Mouse (Mus musculus): ENCODE measurements around the gene Rgs9. TPM values are rescaled to one million over a fixed set of nuclear protein-coding genes. Genes with fewer than 3 reads are reported as not detected.

Rgs9 gene
- total RNA-seq, 1 experiment = 1.6 TPM

DNA sequence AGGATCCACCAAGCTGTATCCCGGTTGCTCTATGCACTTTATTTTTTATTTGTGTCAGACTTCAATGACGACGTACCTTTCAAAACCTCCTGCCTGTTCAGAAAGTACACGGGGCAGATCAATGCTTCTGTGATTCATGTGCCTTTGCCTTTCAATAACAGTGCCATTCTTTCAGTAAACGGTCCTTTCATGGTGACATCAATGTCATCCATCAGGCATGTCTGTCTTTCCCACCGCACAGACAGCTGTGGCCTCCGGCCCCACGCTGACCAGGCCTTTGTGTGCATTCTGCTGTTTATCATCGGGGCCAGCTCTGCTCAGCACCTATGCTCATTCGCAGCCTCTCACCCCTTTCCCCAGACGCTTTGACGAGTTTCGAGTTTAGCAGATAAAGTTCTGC, 91.2 kb downstream of the Rgs9 start:
- Histone ChIP-seq H3K9ac (ENCODE audit: insufficient read depth, low read depth, low read length, poor library complexity, severe bottlenecking) (no peak overlapping the region), H3K9me3 (ENCODE audit: control insufficient read depth, insufficient read depth, low read depth, low read length) (no peaks in the 10 kb centered on the region), H3K36me3 (ENCODE audit: control insufficient read depth, insufficient read depth, low read length, poor library complexity, severe bottlenecking) (no peaks in the 10 kb centered on the region), H3K4me1 (ENCODE audit: control insufficient read depth in 2 of 2, insufficient read depth in 2 of 2, low read length in 2 of 2, poor library complexity in 1 of 2) (no peaks in the 10 kb centered on the region), H3K4me3 (ENCODE audit: insufficient read depth in 1 of 2, low read depth in 1 of 2, low read length in 2 of 2, poor library complexity in 1 of 2, severe bottlenecking in 1 of 2) (no peak overlapping the region), H3K27ac (ENCODE audit: insufficient read depth, low read depth, low read length, poor library complexity, severe bottlenecking) (no peak overlapping the region)
- TF ChIP-seq MAFK (IDR thresholded peaks at IDR 0.05; ENCODE audit: insufficient read depth, low read depth, low read length) (no peak), ZNF384 (IDR thresholded peaks at IDR 0.05; ENCODE audit: low read depth, low read length) (no peak), HCFC1 (IDR thresholded peaks at IDR 0.05; ENCODE audit: borderline replicate concordance, insufficient read depth, low read length) (no peak), CHD2 (IDR thresholded peaks at IDR 0.05; ENCODE audit: low read depth, low read length) (no peak), ZC3H11A (IDR thresholded peaks at IDR 0.05; ENCODE audit: borderline replicate concordance, low read depth, low read length) (no peak)
- in situ Hi-C loops (cut with MboI; ENCODE audit: low sequenced_read_pairs in 2 of 2, unreplicated experiment in 2 of 2) = no loop called here
- no peak for DNase-seq (ENCODE audit: low read depth, low spot score)

DNA sequence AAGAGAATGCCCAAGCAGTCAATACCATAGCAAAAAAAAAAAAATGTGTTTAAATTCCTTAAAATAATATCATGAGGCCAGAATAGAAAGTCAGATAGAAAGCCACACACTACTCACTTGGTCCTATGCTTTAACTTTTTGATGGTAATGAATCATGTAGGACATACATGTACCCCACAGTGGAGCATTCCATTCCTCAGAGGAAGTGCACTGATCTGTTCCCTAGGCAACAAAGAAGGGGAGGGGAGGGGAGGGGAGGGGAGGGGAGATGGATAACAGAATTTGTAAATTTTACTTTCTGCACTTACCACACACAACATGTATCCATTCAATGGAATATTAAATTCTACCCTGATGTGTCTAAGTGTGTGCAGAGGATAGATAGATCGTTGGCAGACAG, 91.9 kb downstream of the Rgs9 start:
- H3K9me3 ChIP-seq (ENCODE audit: control insufficient read depth, insufficient read depth, low read depth, low read length) = no peaks in the 10 kb centered on the region
- H3K36me3 ChIP-seq (ENCODE audit: control insufficient read depth, insufficient read depth, low read length, poor library complexity, severe bottlenecking) = no peaks in the 10 kb centered on the region
- H3K9ac ChIP-seq (ENCODE audit: insufficient read depth, low read depth, low read length, poor library complexity, severe bottlenecking) = no peak overlapping the region
- no peak for TF ChIP-seq ZNF384 (IDR thresholded peaks at IDR 0.05; ENCODE audit: low read depth, low read length)
- no peak for TF ChIP-seq HCFC1 (IDR thresholded peaks at IDR 0.05; ENCODE audit: borderline replicate concordance, insufficient read depth, low read length)
- no peak for TF ChIP-seq CHD2 (IDR thresholded peaks at IDR 0.05; ENCODE audit: low read depth, low read length)
- no peak for TF ChIP-seq ZC3H11A (IDR thresholded peaks at IDR 0.05; ENCODE audit: borderline replicate concordance, low read depth, low read length)
- no peak for TF ChIP-seq MAFK (IDR thresholded peaks at IDR 0.05; ENCODE audit: insufficient read depth, low read depth, low read length)
- no peak for DNase-seq (ENCODE audit: low read depth, low spot score)
- no peak overlapping the region for H3K27ac ChIP-seq (ENCODE audit: insufficient read depth, low read depth, low read length, poor library complexity, severe bottlenecking)
- no peaks in the 10 kb centered on the region for H3K4me1 ChIP-seq (ENCODE audit: control insufficient read depth in 2 of 2, insufficient read depth in 2 of 2, low read length in 2 of 2, poor library complexity in 1 of 2)
- no peak overlapping the region for H3K4me3 ChIP-seq (ENCODE audit: insufficient read depth in 1 of 2, low read depth in 1 of 2, low read length in 2 of 2, poor library complexity in 1 of 2, severe bottlenecking in 1 of 2)
- in situ Hi-C loops (cut with MboI; ENCODE audit: low sequenced_read_pairs in 2 of 2, unreplicated experiment in 2 of 2) = no loop called here

DNA sequence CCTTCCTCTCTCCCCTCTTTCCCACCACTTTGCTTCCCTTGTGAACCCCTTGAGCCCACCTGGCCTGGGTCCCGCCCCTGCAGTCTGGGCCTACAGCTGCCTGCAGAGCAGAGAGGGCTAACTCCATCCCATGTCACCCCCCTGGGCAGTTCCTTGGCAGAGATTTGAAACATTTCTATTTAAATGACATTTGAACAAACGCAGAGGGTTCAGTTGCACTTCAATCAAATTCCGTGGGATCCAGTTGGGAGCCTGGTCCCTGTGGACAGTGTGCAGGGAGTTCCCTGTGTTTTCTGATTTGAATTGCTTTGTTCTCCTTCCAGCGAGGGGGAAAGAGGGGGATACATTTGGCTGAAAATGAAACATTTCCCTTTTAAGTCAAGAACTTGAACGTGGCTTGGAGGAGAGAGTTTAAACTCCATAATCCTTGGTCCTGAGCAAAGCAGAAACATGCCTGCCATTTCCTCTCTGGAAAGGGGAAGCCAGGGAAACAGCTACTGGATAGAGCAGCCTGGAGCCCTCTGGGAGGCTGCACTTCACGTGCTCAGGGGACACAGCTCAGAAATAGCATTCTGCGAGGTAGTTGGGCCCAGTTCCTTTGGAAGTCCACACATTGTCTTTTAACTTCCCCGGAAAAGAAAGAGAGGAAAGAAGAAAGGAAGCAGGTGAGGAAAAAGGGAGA, 98.2 kb downstream of the Rgs9 start:
- H3K9ac ChIP-seq (ENCODE audit: insufficient read depth, low read depth, low read length, poor library complexity, severe bottlenecking) = no peak overlapping the region
- H3K27ac ChIP-seq (ENCODE audit: insufficient read depth, low read depth, low read length, poor library complexity, severe bottlenecking) = no peak overlapping the region
- H3K36me3 ChIP-seq (ENCODE audit: control insufficient read depth, insufficient read depth, low read length, poor library complexity, severe bottlenecking) = no peaks in the 10 kb centered on the region
- H3K9me3 ChIP-seq (ENCODE audit: control insufficient read depth, insufficient read depth, low read depth, low read length) = no peaks in the 10 kb centered on the region
- no peak overlapping the region for H3K4me3 ChIP-seq (ENCODE audit: insufficient read depth in 1 of 2, low read depth in 1 of 2, low read length in 2 of 2, poor library complexity in 1 of 2, severe bottlenecking in 1 of 2)
- TF ChIP-seq HCFC1 (IDR thresholded peaks at IDR 0.05; ENCODE audit: borderline replicate concordance, insufficient read depth, low read length) = no peak
- TF ChIP-seq ZC3H11A (IDR thresholded peaks at IDR 0.05; ENCODE audit: borderline replicate concordance, low read depth, low read length) = no peak
- TF ChIP-seq ZNF384 (IDR thresholded peaks at IDR 0.05; ENCODE audit: low read depth, low read length) = no peak
- no peak for TF ChIP-seq MAFK (IDR thresholded peaks at IDR 0.05; ENCODE audit: insufficient read depth, low read depth, low read length)
- TF ChIP-seq CHD2 (IDR thresholded peaks at IDR 0.05; ENCODE audit: low read depth, low read length) = no peak
- H3K4me1 ChIP-seq (ENCODE audit: control insufficient read depth in 2 of 2, insufficient read depth in 2 of 2, low read length in 2 of 2, poor library complexity in 1 of 2) = 0 out of 4 replicates have a peak, but pooled peaks cover 0 to 2% of the 10 kb centered on the region in 2 experiments
- in situ Hi-C loops (cut with MboI; ENCODE audit: low sequenced_read_pairs in 2 of 2, unreplicated experiment in 2 of 2) = loop anchor here (10.0 to 25.0 kb wide), 2 partner anchors 737 to 745 kb away; no protein-coding TSS in a partner anchor
- no peak for DNase-seq (ENCODE audit: low read depth, low spot score)

DNA sequence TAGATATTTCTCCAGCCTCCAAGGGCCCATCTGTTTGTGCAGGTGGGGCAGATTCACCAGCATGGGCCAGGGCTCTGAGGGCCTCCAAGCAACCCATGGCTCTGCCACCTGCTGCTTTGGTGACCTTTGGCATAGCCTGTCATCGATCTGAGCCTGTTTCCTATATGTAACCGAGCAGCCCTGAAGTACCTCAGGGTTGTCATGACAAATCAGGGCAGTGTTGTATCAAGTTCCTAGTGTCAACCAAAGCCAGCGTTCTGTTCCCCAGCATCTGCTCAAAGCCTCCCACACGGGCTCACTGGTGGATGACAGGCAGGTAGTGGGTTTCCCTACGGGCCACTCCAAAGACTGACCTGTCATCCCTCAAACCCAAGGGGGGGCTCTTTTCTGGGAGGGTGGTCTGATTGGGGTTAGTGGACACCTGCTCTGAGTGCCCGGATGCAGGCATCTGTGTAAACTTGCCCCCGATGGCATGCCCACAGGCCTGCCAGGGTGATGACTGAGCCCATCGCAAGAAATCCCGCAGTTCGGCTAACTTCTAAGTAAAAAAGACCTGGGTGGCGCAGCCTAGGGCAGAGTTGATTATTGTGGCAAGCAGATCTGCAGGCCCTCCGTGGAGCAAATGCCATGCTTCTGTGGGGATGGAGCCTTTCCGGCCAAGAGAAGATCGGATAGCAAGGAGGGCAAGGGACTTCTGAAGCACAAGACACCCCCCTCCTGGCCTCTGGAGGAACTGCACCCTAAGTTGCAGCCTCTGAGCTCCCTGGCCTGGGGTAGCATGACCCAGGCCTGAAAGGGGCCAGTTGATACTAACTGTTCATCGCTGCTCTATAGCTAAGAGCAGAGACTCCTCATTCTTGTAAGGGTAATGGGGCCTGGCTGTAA, 105.0 kb downstream of the Rgs9 start:
- Histone ChIP-seq H3K4me3 (ENCODE audit: insufficient read depth in 1 of 2, low read depth in 1 of 2, low read length in 2 of 2, poor library complexity in 1 of 2, severe bottlenecking in 1 of 2) (peak overlapping the region in 1 of 2 experiments; percentile 37; a peak in 1 of 4 replicates), H3K36me3 (ENCODE audit: control insufficient read depth, insufficient read depth, low read length, poor library complexity, severe bottlenecking) (no peaks in the 10 kb centered on the region), H3K27ac (ENCODE audit: insufficient read depth, low read depth, low read length, poor library complexity, severe bottlenecking) (no peak overlapping the region), H3K9ac (ENCODE audit: insufficient read depth, low read depth, low read length, poor library complexity, severe bottlenecking) (no peak overlapping the region), H3K4me1 (ENCODE audit: control insufficient read depth in 2 of 2, insufficient read depth in 2 of 2, low read length in 2 of 2, poor library complexity in 1 of 2) (no peaks in the 10 kb centered on the region), H3K9me3 (ENCODE audit: control insufficient read depth, insufficient read depth, low read depth, low read length) (no peaks in the 10 kb centered on the region)
- in situ Hi-C loops (cut with MboI; ENCODE audit: low sequenced_read_pairs in 2 of 2, unreplicated experiment in 2 of 2) = loop anchor here (10.0 to 25.0 kb wide), 2 partner anchors 731 to 738 kb away; no protein-coding TSS in a partner anchor
- DNase-seq (ENCODE audit: low read depth, low spot score) = peak; percentile 62
- no peak for TF ChIP-seq CHD2 (IDR thresholded peaks at IDR 0.05; ENCODE audit: low read depth, low read length)
- peak; percentile 73; the same call in 1 of the 2 replicates for TF ChIP-seq ZC3H11A (IDR thresholded peaks at IDR 0.05; ENCODE audit: borderline replicate concordance, low read depth, low read length)
